Mouse (Mus musculus): ENCODE data around the gene Epha1. TPM values are rescaled to one million over a fixed set of nuclear protein-coding genes. Genes with fewer than 3 reads are reported as not detected.

Epha1 gene
- polyA plus RNA-seq (2012; rRNA removed; ENCODE audit: low replicate concordance), result 1.2 and 11.6 TPM in 2 replicates

GRCm38 (mm10) chr6:42372816-42373547 is at the start of gene Epha1:
Epha1 (minus strand) TSS chr6:42373268.

GRCm38 (mm10) chr6:42405134-42405533 is 32.1 kb upstream of the Epha1 start, which contains the start of gene Tas2r135:
Tas2r135 (plus strand) TSS chr6:42405434.

GRCm38 (mm10) chr6:42399938-42400337 is 26.9 kb upstream of the Epha1 start, which contains the start of gene Tas2r143:
Tas2r143 (plus strand) TSS chr6:42400238.

GRCm38 (mm10) chr6:42349426-42350020 is 23.5 kb downstream of the Epha1 start, which contains the start of gene Zyx:
Zyx (plus strand) TSS chr6:42349630.

GRCm38 (mm10) chr6:42324482-42325267 is 48.4 kb downstream of the Epha1 start, which contains the start of gene Fam131b:
Fam131b (minus strand) TSS chr6:42324643.

Other genes starting within 250 kb of the Epha1 start
- not detected in 2 replicates for gene Tas2r139, start 232.3 kb downstream of the Epha1 start, polyA plus RNA-seq (2012; rRNA removed; ENCODE audit: low replicate concordance)
- gene Tas2r144, start 157.9 kb downstream of the Epha1 start, polyA plus RNA-seq (2012; rRNA removed; ENCODE audit: low replicate concordance), result not detected in 2 replicates
- gene Gstk1, start 127.3 kb downstream of the Epha1 start, polyA plus RNA-seq (2012; rRNA removed; ENCODE audit: low replicate concordance), result 38.4 and 87.4 TPM in 2 replicates
- 1.5 TPM in 1 of 2 replicates, not detected in the other for gene Tmem139, start 111.3 kb downstream of the Epha1 start, polyA plus RNA-seq (2012; rRNA removed; ENCODE audit: low replicate concordance)
- gene Casp2, start 108.3 kb downstream of the Epha1 start, polyA plus RNA-seq (2012; rRNA removed; ENCODE audit: low replicate concordance), result 21.7 and 43.2 TPM in 2 replicates
- 0.07 and 0.12 TPM in 2 replicates for gene Clcn1, start 86.6 kb downstream of the Epha1 start, polyA plus RNA-seq (2012; rRNA removed; ENCODE audit: low replicate concordance)
- gene Fam131b, start 48.6 kb downstream of the Epha1 start, polyA plus RNA-seq (2012; rRNA removed; ENCODE audit: low replicate concordance), result 1.6 and 5.7 TPM in 2 replicates
- gene Zyx, start 23.6 kb downstream of the Epha1 start, polyA plus RNA-seq (2012; rRNA removed; ENCODE audit: low replicate concordance), result 146 and 348 TPM in 2 replicates
- 0.19 and 0.63 TPM in 2 replicates for gene Tas2r143, start 27.0 kb upstream of the Epha1 start, polyA plus RNA-seq (2012; rRNA removed; ENCODE audit: low replicate concordance)
- gene Tas2r135, start 32.2 kb upstream of the Epha1 start, polyA plus RNA-seq (2012; rRNA removed; ENCODE audit: low replicate concordance), result 0.14 TPM in 1 of 2 replicates, not detected in the other
- gene Tas2r126, start 61.3 kb upstream of the Epha1 start, polyA plus RNA-seq (2012; rRNA removed; ENCODE audit: low replicate concordance), result not detected in 2 replicates
- not detected in 2 replicates for gene Olfr458, start 91.9 kb upstream of the Epha1 start, polyA plus RNA-seq (2012; rRNA removed; ENCODE audit: low replicate concordance)
- not detected in 2 replicates for gene Olfr457, start 103.1 kb upstream of the Epha1 start, polyA plus RNA-seq (2012; rRNA removed; ENCODE audit: low replicate concordance)
- not detected in 2 replicates for gene Olfr456, start 113.9 kb upstream of the Epha1 start, polyA plus RNA-seq (2012; rRNA removed; ENCODE audit: low replicate concordance)
- gene Olfr455, start 174.3 kb upstream of the Epha1 start, polyA plus RNA-seq (2012; rRNA removed; ENCODE audit: low replicate concordance), result not detected in 2 replicates
- gene Tcaf3, start 224.4 kb upstream of the Epha1 start, polyA plus RNA-seq (2012; rRNA removed; ENCODE audit: low replicate concordance), result 0.06 TPM in 1 of 2 replicates, not detected in the other